Mouse (Mus musculus): ENCODE results near the gene Tti1. TPM values are rescaled to one million over a fixed set of nuclear protein-coding genes. Genes with fewer than 3 reads are reported as not detected.
A peak's percentile ranks its signal among the peaks of the same experiment; 100 is the strongest.

The Tti1 gene
- polyA plus RNA-seq, 1 experiment from 2014 or later, result 23.5 TPM

- Histone ChIP-seq H3K4me2 (ENCODE audit: low read length) (no peak overlapping the region), H3K9ac (ENCODE audit: low read length) (no peak overlapping the region), H3K27me3 (ENCODE audit: control insufficient read depth, insufficient read depth, low read length) (no peaks in the 10 kb centered on the region), H3K4me1 (ENCODE audit: control insufficient read depth in 2 of 2, insufficient read depth in 2 of 2, low read length in 2 of 2) (no peaks in the 10 kb centered on the region), H3K27ac (replicated peaks in 1 of 2; ENCODE audit: control insufficient read depth in 1 of 2, insufficient read depth in 1 of 2, low read depth in 2 of 2, low read length in 2 of 2) (no peak overlapping the region), H3K4me3 (ENCODE audit: control insufficient read depth in 1 of 2, insufficient read depth in 1 of 2, low read depth in 1 of 2, low read length in 2 of 2) (no peak overlapping the region), H3K9me3 (ENCODE audit: control insufficient read depth, low read length) (no peaks in the 10 kb centered on the region), H3K36me3 (ENCODE audit: control insufficient read depth, insufficient read depth, low read length) (no peaks in the 10 kb centered on the region)
- no peak for ATAC-seq (ENCODE audit: insufficient number of reproducible peaks, insufficient read depth, low FRiP score, low read depth)
- WGBS, result 69% methylated on average over 4 of the region's 4 CpGs
Measured at GRCm38 (mm10) chr2:158017330-158017729, 10.9 kb downstream of the Tti1 start.

- no peak overlapping the region for H3K4me3 ChIP-seq (ENCODE audit: control insufficient read depth in 1 of 2, insufficient read depth in 1 of 2, low read depth in 1 of 2, low read length in 2 of 2)
- no peak overlapping the region for H3K4me2 ChIP-seq (ENCODE audit: low read length)
- H3K36me3 ChIP-seq (ENCODE audit: control insufficient read depth, insufficient read depth, low read length), result peaks cover 19% of the 10 kb centered on the region
- H3K4me1 ChIP-seq (ENCODE audit: control insufficient read depth in 2 of 2, insufficient read depth in 2 of 2, low read length in 2 of 2), result peaks cover 5 to 14% of the 10 kb centered on the region in 2 experiments
- WGBS, result 87% methylated on average over 3 of the region's 3 CpGs
- H3K27ac ChIP-seq (replicated peaks in 1 of 2; ENCODE audit: control insufficient read depth in 1 of 2, insufficient read depth in 1 of 2, low read depth in 2 of 2, low read length in 2 of 2), result no peak overlapping the region
- ATAC-seq (ENCODE audit: insufficient number of reproducible peaks, insufficient read depth, low FRiP score, low read depth), result no peak
- no peaks in the 10 kb centered on the region for H3K9me3 ChIP-seq (ENCODE audit: control insufficient read depth, low read length)
- no peak overlapping the region for H3K9ac ChIP-seq (ENCODE audit: low read length)
- H3K27me3 ChIP-seq (ENCODE audit: control insufficient read depth, insufficient read depth, low read length), result no peaks in the 10 kb centered on the region
Measured at GRCm38 (mm10) chr2:158012608-158013007, 15.6 kb downstream of the Tti1 start.

DNA sequence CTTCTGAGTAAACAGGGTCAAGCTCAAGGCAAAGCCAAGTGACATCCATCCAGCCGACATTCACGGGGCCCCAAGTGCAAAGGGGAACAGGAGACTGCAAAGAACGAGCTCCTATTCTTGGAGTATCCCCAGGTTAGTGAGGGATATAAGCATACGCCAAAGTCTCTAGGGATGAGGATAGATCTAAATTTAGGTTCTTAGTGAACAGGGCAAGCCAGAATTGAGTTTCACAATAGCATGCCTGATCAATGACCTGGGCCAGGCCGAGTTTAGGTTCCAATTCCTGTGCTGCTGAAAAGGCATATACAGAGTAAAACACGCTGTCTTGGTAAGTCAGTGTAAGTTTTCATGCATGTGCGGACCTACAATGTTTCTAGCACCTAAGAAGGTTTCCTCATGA lies 18.9 kb downstream of the Tti1 start:
- peaks cover 42% of the 10 kb centered on the region for H3K36me3 ChIP-seq (ENCODE audit: control insufficient read depth, insufficient read depth, low read length)
- H3K27ac ChIP-seq (replicated peaks in 1 of 2; ENCODE audit: control insufficient read depth in 1 of 2, insufficient read depth in 1 of 2, low read depth in 2 of 2, low read length in 2 of 2), result 0 out of 4 replicates have a peak overlapping the region, but pooled peaks of 1 of the 2 experiments have one; percentile 3
- no peak overlapping the region for H3K4me3 ChIP-seq (ENCODE audit: control insufficient read depth in 1 of 2, insufficient read depth in 1 of 2, low read depth in 1 of 2, low read length in 2 of 2)
- WGBS, result 57% methylated on average over 7 of the region's 7 CpGs
- peaks cover 5 to 18% of the 10 kb centered on the region in 2 experiments for H3K4me1 ChIP-seq (ENCODE audit: control insufficient read depth in 2 of 2, insufficient read depth in 2 of 2, low read length in 2 of 2)
- no peaks in the 10 kb centered on the region for H3K9me3 ChIP-seq (ENCODE audit: control insufficient read depth, low read length)
- H3K27me3 ChIP-seq (ENCODE audit: control insufficient read depth, insufficient read depth, low read length), result no peaks in the 10 kb centered on the region
- no peak overlapping the region for H3K4me2 ChIP-seq (ENCODE audit: low read length)
- ATAC-seq (ENCODE audit: insufficient number of reproducible peaks, insufficient read depth, low FRiP score, low read depth), result no peak
- no peak overlapping the region; the same call in 1 of the 2 replicates for H3K9ac ChIP-seq (ENCODE audit: low read length)

DNA sequence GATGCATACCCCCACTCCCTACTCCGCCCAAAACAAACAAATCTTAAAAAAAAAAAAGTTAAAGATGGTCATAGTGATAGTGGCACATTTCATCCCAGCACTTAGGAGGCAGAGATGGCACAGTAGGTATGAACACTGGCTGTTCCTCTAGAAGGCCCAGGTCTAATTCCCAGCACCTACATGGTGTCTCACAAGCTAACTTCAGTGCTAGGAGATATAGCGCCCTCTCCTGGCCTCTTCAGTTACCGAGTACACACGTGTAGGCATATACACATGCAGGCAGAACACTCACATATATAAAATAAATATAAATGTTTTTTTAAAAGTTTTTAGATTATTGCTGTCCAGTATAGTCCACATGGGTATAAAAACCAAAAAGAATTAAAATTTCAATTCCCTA lies 22.6 kb downstream of the Tti1 start:
- H3K9me3 ChIP-seq (ENCODE audit: control insufficient read depth, low read length), result no peaks in the 10 kb centered on the region
- H3K27ac ChIP-seq (replicated peaks in 1 of 2; ENCODE audit: control insufficient read depth in 1 of 2, insufficient read depth in 1 of 2, low read depth in 2 of 2, low read length in 2 of 2), result no peak overlapping the region
- H3K4me2 ChIP-seq (ENCODE audit: low read length), result no peak overlapping the region
- H3K9ac ChIP-seq (ENCODE audit: low read length), result no peak overlapping the region
- peaks cover 5 to 18% of the 10 kb centered on the region in 2 experiments for H3K4me1 ChIP-seq (ENCODE audit: control insufficient read depth in 2 of 2, insufficient read depth in 2 of 2, low read length in 2 of 2)
- 94% methylated on average over 4 of the region's 4 CpGs for WGBS
- no peak overlapping the region for H3K4me3 ChIP-seq (ENCODE audit: control insufficient read depth in 1 of 2, insufficient read depth in 1 of 2, low read depth in 1 of 2, low read length in 2 of 2)
- no peaks in the 10 kb centered on the region for H3K27me3 ChIP-seq (ENCODE audit: control insufficient read depth, insufficient read depth, low read length)
- no peak for ATAC-seq (ENCODE audit: insufficient number of reproducible peaks, insufficient read depth, low FRiP score, low read depth)
- peaks cover 43% of the 10 kb centered on the region for H3K36me3 ChIP-seq (ENCODE audit: control insufficient read depth, insufficient read depth, low read length)

- Histone ChIP-seq H3K9ac (ENCODE audit: low read length) (no peak overlapping the region), H3K4me1 (ENCODE audit: control insufficient read depth in 2 of 2, insufficient read depth in 2 of 2, low read length in 2 of 2) (peaks cover 5 to 13% of the 10 kb centered on the region in 2 experiments), H3K4me3 (ENCODE audit: control insufficient read depth in 1 of 2, insufficient read depth in 1 of 2, low read depth in 1 of 2, low read length in 2 of 2) (no peak overlapping the region), H3K27me3 (ENCODE audit: control insufficient read depth, insufficient read depth, low read length) (no peaks in the 10 kb centered on the region), H3K36me3 (ENCODE audit: control insufficient read depth, insufficient read depth, low read length) (peaks cover 45% of the 10 kb centered on the region), H3K27ac (replicated peaks in 1 of 2; ENCODE audit: control insufficient read depth in 1 of 2, insufficient read depth in 1 of 2, low read depth in 2 of 2, low read length in 2 of 2) (peak overlapping the region in 1 of 2 experiments; percentile 52; a peak in 1 of 4 replicates), H3K4me2 (ENCODE audit: low read length) (no peak overlapping the region), H3K9me3 (ENCODE audit: control insufficient read depth, low read length) (no peaks in the 10 kb centered on the region)
- ATAC-seq (ENCODE audit: insufficient number of reproducible peaks, insufficient read depth, low FRiP score, low read depth), result no peak
- 41% methylated on average over 6 of the region's 6 CpGs for WGBS
Measured at GRCm38 (mm10) chr2:158004620-158005019, 23.6 kb downstream of the Tti1 start.

DNA sequence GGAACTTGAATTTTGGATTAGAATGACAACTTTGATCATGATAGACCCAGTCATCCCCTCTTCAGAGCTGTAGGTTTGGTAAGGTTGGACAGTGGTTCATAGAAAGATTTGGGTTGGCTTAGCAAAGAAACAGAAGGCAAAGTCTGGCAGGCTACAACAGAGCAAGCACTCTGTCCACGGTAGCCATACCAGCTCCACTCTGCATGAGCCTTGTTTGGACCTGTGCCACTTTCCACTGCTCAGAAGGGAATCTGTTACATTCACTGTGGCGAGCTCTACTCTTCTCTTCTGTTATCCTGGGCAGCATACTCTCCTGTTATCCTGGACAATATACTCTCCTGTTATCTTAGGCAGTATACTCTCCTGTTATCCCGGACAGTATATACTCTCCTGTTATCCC lies 29.4 kb downstream of the Tti1 start:
- WGBS, result 29% methylated on average over 3 of the region's 3 CpGs
- Histone ChIP-seq H3K27me3 (ENCODE audit: control insufficient read depth, insufficient read depth, low read length) (no peaks in the 10 kb centered on the region), H3K9me3 (ENCODE audit: control insufficient read depth, low read length) (no peaks in the 10 kb centered on the region), H3K36me3 (ENCODE audit: control insufficient read depth, insufficient read depth, low read length) (peaks cover 42% of the 10 kb centered on the region), H3K4me2 (ENCODE audit: low read length) (no peak overlapping the region), H3K27ac (replicated peaks in 1 of 2; ENCODE audit: control insufficient read depth in 1 of 2, insufficient read depth in 1 of 2, low read depth in 2 of 2, low read length in 2 of 2) (no peak overlapping the region), H3K4me3 (ENCODE audit: control insufficient read depth in 1 of 2, insufficient read depth in 1 of 2, low read depth in 1 of 2, low read length in 2 of 2) (no peak overlapping the region), H3K4me1 (ENCODE audit: control insufficient read depth in 2 of 2, insufficient read depth in 2 of 2, low read length in 2 of 2) (no peaks in the 10 kb centered on the region), H3K9ac (ENCODE audit: low read length) (no peak overlapping the region)
- ATAC-seq (ENCODE audit: insufficient number of reproducible peaks, insufficient read depth, low FRiP score, low read depth), result no peak

- WGBS, result 93% methylated on average over 4 of the region's 4 CpGs
- no peak overlapping the region for H3K4me3 ChIP-seq (ENCODE audit: control insufficient read depth in 1 of 2, insufficient read depth in 1 of 2, low read depth in 1 of 2, low read length in 2 of 2)
- no peak overlapping the region for H3K4me2 ChIP-seq (ENCODE audit: low read length)
- no peaks in the 10 kb centered on the region for H3K9me3 ChIP-seq (ENCODE audit: control insufficient read depth, low read length)
- H3K27me3 ChIP-seq (ENCODE audit: control insufficient read depth, insufficient read depth, low read length), result no peaks in the 10 kb centered on the region
- peaks cover 2 to 14% of the 10 kb centered on the region in 2 experiments; a peak in 3 of 4 replicates for H3K4me1 ChIP-seq (ENCODE audit: control insufficient read depth in 2 of 2, insufficient read depth in 2 of 2, low read length in 2 of 2)
- H3K36me3 ChIP-seq (ENCODE audit: control insufficient read depth, insufficient read depth, low read length), result peaks cover 67% of the 10 kb centered on the region
- ATAC-seq (ENCODE audit: insufficient number of reproducible peaks, insufficient read depth, low FRiP score, low read depth), result no peak
- no peak overlapping the region for H3K27ac ChIP-seq (replicated peaks in 1 of 2; ENCODE audit: control insufficient read depth in 1 of 2, insufficient read depth in 1 of 2, low read depth in 2 of 2, low read length in 2 of 2)
- H3K9ac ChIP-seq (ENCODE audit: low read length), result no peak overlapping the region
Measured at GRCm38 (mm10) chr2:157992501-157992900, 35.7 kb downstream of the Tti1 start.

GRCm38 (mm10) chr2:157991026-157991425 lies 37.2 kb downstream of the Tti1 start:
- Histone ChIP-seq H3K4me1 (ENCODE audit: control insufficient read depth in 2 of 2, insufficient read depth in 2 of 2, low read length in 2 of 2) (peaks cover 3 to 14% of the 10 kb centered on the region in 2 experiments; a peak in 3 of 4 replicates), H3K36me3 (ENCODE audit: control insufficient read depth, insufficient read depth, low read length) (peaks cover 52% of the 10 kb centered on the region), H3K4me2 (ENCODE audit: low read length) (no peak overlapping the region), H3K9me3 (ENCODE audit: control insufficient read depth, low read length) (no peaks in the 10 kb centered on the region), H3K27me3 (ENCODE audit: control insufficient read depth, insufficient read depth, low read length) (no peaks in the 10 kb centered on the region), H3K27ac (replicated peaks in 1 of 2; ENCODE audit: control insufficient read depth in 1 of 2, insufficient read depth in 1 of 2, low read depth in 2 of 2, low read length in 2 of 2) (no peak overlapping the region), H3K4me3 (ENCODE audit: control insufficient read depth in 1 of 2, insufficient read depth in 1 of 2, low read depth in 1 of 2, low read length in 2 of 2) (no peak overlapping the region), H3K9ac (ENCODE audit: low read length) (no peak overlapping the region)
- no peak for ATAC-seq (ENCODE audit: insufficient number of reproducible peaks, insufficient read depth, low FRiP score, low read depth)
- WGBS, result 76% methylated on average over 6 of the region's 6 CpGs
